Mouse (Mus musculus): ENCODE data around the gene Chid1.
A peak's percentile ranks its signal among the peaks of the same experiment; 100 is the strongest.
"Not testable (repeated sequence)": the region's sequence is repeated elsewhere in the genome, so short reads cannot be mapped to it uniquely, and the experiment has no call there.

Gene Chid1

DNA sequence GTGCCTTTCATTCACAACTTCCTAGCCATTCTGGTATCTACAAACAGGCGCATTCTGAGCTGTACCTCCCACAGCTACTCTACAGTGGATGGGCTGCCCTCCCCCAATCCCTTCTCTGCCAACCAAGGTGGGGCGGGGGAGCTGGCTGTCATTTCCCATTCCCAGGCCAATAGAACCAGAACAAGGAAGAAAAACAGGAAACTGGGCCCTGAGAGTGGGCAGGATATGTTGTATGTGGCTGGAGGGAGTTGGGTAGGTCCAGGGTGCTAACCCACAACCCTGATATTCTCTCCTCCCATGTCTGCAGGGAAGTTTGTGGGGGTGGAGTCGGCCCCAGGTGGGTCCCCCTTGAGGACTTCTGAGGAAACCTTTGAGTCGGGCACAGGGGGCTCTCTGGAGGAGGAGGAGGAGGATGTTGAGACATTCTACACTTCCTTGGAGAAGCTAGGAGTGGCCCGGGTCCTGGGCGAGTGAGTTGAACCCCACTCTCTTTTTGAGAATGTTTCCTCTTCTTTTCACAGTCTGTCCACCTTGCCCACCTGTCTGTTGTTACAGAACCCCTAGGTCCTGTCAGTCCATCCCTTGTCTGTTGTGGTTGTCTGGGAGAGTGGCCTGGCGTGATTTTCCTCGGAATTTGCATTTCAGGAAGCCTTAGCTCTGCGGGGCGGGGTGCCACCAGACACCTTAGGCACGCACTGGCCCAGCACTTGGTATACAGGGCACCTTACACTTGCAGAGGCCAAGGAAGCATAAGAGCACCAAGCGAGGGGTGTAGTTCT lies 75.6 kb downstream of the Chid1 start:
- no peak for DNase-seq (ENCODE audit: low spot score in 2 of 2)

DNA sequence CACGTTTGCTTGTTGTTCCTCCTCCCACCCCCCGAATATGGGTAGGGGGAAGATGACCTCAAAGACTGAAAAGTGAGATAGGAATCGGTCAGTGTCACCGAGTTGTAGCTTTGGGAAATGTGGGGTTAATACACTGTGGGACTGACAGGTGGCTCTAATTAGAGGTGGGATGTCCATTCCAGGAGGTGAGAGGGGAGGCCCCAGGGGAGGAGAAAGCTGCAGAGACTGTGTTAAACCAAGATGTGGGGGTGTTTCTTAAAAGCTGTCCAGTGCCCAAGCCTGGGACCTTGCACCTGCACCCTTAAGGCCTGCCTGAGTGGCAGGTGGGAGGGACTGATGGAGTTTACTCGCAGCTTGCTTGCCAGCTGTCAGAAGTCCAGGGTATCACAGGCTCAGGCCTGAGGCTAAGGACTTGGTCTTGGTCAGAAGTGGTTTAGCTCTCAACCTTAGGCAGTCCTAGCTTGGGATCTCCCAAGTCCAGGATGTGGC lies 77.3 kb downstream of the Chid1 start:
- no peak for DNase-seq (ENCODE audit: low spot score in 2 of 2)

DNA sequence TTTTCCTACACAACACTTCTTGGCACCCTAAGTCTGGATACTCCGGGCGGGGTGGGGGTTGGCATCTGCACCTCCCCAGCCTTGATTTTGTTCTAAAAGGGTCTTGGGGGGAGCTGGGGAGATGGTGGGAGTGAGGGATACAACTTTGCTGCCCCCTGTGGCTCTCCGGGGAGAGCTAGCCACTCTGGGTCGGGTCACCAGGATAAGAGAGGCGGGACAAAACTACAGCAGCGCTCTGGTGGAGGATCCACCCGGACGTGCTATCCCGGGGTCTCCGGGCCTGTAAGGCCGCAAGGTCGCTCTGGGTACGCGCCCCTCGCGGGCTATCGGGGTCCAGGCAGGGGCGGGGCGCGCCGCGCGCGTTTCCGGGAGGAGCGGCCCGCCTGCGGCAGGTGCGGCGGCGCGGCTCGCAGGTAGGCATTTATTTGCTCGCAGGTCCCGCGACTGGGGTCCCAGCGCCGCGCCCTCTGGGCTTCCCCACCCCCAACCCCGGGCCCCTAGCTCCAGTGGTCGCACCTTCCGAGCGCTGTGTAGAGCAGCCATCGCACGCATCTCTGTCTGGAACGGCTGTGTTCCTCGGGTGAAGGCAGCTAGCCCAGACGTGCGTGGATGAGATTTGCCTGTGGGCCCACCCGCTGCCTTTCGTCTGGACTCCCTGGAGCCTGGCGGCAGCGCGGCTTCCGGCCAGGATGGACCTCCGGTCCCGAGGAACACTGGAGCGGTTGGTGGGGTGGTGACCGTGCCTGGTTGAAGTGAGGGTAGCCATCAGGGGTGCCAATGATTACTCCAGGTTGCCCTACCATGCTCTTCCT lies 77.9 kb downstream of the Chid1 start:
- DNase-seq (ENCODE audit: low spot score in 2 of 2), result no peak

DNA sequence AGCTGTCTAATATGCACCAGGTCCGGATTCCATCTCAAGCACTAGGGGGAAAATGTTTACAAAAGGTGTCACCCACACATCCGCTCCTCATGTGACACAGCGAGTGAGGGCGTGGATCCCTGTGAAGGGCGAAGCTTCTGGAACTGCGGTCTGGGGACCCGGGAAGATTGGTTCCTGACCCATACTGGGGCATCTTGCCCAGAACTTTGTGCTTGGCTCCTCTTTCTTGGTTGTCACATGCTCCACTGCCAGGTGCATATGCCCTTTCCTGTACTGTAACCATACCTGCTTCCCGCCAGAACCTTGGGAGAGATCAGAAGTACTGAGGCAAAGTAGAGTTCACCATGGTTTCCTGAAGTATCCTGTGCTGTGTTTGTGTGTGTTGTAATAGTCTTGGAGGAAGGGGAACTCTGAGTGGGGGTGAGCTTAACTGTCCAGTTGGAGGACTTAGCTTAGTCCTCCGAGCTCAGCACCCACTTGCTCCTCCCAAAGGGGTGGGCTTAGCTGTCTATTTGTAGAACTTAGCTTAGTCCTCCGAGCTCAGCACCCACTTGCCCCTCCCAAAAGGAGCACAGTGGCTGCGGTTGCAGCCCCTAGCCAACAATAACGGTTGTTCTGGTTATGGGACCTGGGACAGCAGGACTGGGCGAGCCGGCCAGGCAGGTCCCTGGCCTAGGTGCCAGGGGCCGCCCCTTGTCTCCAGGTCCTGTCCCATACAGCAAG lies 79.1 kb downstream of the Chid1 start, which contains the start of gene Cracr2b:
Gene Cracr2b (plus strand): TSS at position 704 of the 723 bp plus-strand sequence.
- peak in 1 of 2 experiments; percentile 20 for DNase-seq (ENCODE audit: low spot score in 2 of 2)

DNA sequence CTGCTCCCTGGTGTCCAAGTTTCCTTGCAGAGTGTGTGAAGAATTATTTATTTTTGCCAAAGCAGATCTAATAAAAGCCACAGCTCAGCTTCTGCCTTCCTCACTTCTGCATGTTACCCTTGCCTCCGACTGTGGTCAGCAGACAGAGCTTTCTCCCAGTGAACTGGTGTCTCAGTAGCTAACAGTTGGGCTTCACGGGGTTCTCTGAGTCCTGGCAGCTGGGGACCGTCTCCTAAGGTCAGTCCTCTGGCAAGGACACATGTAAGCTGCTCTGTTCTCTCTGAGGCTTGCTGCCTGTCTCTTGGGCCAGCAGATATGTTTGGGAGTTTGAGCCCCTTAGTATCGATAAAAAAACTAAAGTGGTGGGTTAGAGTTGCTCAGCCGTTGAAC lies 79.7 kb downstream of the Chid1 start:
- DNase-seq (ENCODE audit: low spot score in 2 of 2), result no peak

DNA sequence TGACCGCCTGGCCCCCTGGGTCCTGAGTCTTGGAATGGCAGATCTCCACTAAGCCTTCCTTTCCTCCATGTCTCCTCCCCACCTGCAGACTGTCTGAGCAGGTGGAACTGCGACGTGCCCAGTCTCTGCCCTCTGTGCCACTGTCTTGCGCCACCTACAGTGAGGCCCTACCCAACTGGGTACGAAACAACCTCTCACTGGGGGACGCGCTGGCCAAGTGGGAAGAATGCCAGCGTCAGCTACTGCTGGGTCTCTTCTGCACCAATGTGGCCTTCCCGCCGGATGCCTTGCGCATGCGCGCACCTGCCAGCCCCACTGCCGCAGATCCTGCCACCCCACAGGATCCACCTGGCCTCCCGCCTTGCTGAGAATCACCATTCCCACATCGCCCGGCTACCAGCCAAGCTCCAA lies 80.4 kb downstream of the Chid1 start:
- no peak for DNase-seq (ENCODE audit: low spot score in 2 of 2)

DNA sequence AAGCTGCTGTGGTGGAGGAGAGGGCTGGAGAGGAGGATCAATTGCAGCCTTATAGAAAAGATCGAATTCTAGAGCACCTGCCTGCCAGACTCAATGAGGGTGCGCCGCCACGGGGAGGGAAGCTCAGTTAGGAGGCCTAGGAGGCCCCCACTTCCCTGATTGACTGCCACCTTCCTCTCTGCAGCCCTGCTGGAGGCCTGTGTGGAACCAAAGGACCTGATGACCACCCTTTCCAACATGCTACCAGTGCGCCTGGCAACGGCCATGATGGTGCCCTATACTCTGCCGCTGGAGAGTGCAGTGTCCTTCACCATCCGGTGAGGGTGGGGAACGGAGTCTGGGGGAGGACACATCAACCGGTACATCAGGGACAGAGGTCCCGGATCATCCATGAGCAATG lies 81.0 kb downstream of the Chid1 start:
- DNase-seq (ENCODE audit: low spot score in 2 of 2), result no peak

DNA sequence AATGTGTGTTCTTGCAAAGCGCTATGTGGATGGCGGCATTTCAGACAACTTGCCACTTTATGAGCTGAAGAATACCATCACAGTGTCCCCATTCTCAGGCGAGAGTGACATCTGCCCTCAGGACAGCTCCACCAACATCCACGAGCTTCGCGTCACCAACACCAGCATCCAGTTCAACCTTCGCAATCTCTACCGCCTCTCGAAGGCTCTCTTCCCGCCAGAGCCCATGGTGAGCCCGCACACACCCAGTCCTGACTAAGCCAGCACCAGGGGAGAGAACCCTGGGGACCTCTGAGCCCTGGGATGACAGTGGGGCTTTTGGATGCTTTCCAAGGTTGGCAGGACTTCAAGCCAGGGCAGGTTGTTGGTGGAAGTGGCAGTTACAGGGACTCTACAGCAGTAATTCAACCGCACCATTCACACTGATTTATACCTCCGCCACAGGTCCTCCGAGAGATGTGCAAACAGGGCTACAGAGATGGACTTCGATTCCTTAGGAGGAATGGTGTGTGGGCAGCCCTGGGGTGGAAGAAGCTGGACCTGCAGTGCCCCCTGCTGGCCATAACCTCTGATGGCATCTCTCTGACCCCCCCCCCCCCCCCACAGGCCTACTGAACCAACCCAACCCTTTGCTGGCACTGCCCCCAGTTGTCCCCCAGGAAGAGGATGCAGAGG lies 81.5 kb downstream of the Chid1 start:
- no peak for DNase-seq (ENCODE audit: low spot score in 2 of 2)

DNA sequence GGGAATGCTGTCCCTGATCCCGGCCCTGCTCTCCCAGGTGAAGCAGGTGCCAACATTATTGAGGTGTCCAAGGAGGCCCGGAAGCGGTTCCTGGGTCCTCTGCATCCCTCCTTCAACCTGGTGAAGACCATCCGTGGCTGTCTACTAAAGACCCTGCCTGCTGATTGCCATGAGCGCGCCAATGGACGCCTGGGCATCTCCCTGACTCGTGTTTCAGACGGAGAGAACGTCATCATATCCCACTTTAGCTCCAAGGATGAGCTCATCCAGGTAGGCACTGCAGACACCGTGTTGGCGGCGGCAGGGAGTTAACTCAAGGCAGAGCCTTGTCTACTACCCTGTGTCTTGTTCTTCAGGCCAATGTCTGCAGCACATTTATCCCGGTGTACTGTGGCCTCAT lies 82.4 kb downstream of the Chid1 start:
- DNase-seq (ENCODE audit: low spot score in 2 of 2), result no peak

DNA sequence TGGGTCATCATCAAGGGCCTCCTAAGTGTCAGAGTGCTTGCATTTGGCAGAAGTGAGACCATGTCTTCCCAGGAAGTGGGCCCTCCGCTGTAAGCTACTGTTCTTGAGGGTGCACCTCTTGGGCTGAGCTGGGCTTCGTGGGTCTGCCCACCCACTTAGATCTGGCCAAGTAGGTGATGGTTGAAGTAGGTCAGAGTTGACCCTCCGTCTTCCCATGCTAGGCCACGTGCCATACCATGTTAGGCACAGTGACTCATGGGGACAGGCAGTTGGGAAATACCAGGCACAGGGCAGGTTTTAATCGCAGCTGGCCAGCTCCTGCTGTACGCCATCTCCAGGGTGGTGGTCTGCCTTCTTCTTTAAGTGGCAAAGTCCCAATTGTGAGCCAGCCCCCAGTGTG lies 82.9 kb downstream of the Chid1 start:
- DNase-seq (ENCODE audit: low spot score in 2 of 2), result no peak

DNA sequence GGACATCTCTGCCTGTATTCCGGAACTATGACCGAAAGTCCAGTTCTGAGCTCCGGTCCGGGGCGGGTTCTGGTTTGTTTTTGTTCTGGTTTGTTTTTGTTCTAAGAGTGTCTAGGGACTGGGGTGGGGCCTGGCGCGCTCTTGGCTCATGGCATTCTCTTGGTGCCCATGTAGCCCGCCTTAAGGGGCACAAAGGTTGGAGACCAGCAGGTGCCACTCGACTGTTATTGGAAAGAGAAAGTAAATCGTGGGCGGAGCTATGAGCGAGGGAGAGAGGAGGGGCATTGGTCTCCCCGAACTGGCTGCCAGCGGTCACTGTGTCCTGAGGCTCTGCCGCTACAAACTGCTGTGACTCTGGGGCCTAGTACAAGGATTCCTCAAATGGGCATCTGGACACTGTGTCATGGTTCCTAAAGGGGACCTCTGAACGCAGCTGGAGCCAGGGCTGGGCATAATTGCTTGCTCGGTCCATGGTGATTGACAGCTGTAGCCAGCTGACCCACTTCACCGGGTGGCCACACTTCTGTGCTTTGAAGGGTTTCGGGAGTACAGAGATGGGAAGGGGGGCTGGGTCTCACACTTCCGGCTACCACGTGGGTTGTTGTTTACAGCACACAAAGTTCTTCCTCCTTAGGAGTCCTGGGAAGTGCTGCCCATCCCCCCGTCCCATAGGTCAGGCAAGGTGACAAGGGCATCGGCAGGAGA lies 83.9 kb downstream of the Chid1 start:
- peak in 1 of 2 experiments; percentile 56 for DNase-seq (ENCODE audit: low spot score in 2 of 2)

DNA sequence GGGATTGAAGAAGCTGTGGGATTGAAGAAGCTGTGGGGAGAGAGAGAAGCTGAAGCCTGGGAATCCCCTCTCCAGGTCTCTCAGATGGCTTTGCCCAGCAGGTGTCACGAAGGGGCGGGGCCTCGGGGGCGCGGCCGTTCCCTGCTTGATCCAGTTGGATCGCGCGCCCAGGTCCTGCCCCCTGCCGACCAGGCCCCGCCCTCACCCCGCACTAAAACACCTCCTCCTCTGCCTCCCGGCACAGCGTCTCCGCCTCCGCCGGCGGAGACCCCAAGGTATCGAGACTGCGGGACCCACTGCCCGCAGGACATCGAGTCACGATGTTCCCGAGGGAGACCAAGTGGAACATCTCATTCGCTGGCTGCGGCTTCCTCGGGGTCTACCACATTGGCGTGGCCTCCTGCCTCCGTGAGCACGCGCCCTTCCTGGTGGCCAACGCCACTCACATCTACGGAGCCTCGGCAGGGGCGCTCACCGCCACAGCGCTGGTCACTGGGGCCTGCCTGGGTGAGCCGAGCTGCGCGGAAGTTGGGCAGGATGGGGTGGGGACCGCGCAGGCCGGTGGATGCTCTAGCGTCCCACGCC lies 84.6 kb downstream of the Chid1 start, which contains the start of gene Pnpla2:
Gene Pnpla2 (plus strand): TSS at position 232 of the 585 bp plus-strand sequence.
- DNase-seq (ENCODE audit: low spot score in 2 of 2), result peak; percentile 91 to 96

DNA sequence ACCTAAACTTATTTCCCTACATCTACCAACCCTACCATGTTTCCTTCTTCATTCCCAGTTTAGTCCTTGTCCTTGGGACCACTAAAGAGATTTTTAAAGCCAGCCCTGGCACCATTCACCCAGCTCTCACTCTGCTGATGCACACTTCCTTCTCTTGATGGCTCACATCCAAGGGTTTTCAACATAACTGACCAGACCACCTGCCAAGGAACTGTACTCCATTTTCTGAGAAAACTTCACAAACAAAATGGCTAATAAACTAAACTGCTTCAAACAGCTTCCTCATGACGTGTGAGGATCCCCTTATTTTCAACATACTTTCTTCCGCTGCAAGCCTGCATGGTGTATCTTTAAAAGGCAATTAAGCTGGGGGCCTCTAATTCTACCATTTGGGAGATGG lies 86.0 kb downstream of the Chid1 start:
- no peak for DNase-seq (ENCODE audit: low spot score in 2 of 2)

DNA sequence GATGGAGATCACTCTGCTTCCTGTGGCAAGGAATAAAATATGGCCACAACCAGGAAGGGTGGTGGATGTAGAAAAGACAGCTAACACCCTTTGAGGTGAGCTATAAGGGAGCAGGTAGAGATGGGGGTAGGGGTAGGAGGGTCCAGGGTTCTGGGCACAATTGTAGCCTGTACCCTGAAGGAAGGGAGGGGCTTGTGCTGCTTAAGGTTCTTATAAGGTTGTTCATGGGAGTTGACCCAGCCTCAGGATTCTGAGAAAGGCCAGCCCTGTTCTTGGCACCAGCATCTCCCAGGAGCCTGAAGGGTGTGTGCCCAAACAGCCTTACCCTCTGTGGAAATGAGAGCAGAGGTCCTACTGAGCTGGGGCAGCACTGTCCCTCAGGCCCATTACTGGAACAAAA lies 87.7 kb downstream of the Chid1 start:
- DNase-seq (ENCODE audit: low spot score in 2 of 2), result no peak

DNA sequence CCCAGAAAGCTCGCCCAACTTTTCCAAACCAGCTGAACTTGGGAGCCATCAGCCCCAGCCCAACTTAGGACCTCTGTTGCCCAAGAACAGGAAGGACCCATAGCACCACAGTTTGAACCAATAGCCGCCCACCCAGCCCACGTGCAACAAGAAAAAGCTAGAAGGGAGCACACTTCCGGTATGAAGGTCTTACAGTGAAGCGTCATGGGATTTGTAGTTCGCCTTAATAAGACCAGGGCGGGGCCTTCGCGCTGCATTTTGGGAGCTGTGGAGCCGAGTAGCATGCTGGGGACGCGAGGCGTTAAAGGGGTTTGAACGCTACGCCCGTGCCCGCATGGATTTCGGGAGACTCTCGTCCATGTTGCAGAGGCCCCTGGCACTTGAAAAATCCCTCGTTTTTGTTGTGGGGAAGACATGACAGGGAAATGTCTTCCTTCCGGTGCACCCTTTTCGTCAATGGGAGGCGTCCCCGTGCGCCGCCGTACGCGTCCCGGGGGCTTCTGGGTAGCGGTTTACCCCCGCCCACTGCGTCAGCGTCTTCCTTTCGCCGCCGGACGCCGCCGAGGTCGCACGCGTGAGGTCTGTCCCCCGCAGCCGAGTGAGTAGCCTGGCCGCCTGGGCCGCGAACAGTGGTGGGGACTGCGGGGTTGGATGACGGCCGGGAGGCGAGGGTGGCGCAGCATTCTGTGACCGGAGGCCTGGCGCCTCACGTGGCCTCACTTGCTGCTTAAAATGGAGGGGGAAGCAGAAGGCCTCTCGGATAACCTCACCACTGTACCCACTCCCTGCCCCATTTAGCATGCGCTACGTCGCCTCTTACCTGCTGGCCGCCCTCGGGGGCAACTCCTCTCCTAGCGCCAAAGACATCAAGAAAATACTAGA lies 92.3 kb downstream of the Chid1 start, which contains the start of gene Rplp2:
Gene Rplp2 (plus strand): TSS at position 261 of the 882 bp plus-strand sequence.
- DNase-seq (ENCODE audit: low spot score in 2 of 2), result peak; percentile 91 to 92

DNA sequence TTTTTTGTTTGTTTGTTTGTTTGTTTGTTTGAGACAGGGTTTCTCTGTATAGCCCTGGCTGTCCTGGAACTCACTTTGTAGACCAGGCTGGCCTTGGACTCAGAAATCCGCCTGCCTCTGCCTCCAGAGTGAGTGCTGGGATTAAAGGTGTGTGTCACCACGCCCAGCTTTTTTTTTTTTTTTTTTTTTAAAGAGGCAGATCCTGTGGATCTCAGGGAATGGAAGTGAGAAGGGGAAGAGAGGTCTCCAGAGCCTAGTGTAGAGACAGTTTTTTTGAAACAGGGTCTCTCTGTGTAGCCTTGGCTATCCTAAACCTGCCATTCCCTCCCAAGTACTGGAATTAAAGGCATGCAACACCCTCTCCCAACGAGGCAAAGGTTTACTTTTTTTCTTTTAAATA lies 93.3 kb downstream of the Chid1 start:
- not testable (repeated sequence) for DNase-seq (ENCODE audit: low spot score in 2 of 2)

DNA sequence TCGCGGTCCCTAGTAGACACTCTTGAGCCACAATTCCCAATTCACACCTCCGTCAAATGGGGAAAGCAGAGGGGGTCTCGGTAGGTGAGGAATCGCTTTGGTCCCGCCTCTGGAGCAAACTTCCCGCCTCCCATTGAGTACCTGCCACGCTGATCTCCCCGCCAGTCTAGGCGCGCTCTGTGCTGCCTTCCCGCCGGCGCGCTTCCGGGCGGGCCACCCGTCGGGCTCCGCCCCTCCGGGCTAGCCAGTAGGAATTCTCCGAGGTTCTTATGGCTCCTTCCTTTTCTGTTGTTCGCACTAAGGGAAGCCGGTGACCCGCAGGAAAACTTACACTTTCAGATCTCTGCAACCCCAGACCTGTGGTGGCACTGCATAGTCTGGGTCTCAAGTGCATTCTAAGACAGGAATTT lies 95.8 kb downstream of the Chid1 start, which contains the start of gene Pidd1:
Gene Pidd1 (minus strand): TSS at position 198 of the 410 bp plus-strand sequence.
- peak in 1 of 2 experiments; percentile 67 for DNase-seq (ENCODE audit: low spot score in 2 of 2)
